Mouse (Mus musculus): ENCODE measurements around the gene Strada.

Strada gene

DNA sequence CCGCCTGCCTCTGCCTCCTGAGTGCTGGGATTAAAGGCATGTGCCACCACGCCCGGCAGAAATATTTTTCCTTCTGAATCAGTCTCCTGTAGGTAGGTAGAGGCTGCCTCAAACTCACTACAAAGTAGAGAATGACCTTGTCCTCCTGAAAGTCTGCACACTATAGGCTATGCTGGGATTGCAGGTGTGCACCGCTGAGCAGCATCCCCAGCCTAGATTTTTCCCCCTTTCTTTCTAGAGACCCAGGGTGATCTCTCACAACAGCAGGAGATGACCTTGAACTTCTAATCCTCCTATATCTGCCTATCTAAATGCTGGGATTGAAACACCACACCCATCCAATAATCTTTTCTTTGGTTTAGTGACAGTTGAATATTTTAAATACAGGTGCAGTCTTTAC is 14.6 kb downstream of the Strada start:
- no peak for DNase-seq (ENCODE audit: low spot score)

DNA sequence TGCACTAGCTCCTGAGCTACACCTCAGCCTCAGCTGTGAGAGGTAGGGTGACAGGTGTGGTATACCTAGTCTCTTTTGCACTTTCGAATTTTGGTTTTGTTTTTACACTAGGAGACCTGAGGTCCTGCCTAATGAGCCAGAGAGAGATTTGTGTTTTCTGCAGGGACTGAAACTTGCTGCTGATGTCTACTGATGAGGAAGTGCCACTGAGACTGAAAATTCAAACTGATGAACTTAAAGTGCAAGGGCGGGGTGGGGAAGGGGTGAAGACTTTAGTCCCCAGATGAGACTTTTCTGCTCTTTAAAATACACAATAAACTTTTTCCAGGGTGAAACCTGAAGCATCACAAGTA is 21.5 kb downstream of the Strada start:
- no peak for DNase-seq (ENCODE audit: low spot score)

DNA sequence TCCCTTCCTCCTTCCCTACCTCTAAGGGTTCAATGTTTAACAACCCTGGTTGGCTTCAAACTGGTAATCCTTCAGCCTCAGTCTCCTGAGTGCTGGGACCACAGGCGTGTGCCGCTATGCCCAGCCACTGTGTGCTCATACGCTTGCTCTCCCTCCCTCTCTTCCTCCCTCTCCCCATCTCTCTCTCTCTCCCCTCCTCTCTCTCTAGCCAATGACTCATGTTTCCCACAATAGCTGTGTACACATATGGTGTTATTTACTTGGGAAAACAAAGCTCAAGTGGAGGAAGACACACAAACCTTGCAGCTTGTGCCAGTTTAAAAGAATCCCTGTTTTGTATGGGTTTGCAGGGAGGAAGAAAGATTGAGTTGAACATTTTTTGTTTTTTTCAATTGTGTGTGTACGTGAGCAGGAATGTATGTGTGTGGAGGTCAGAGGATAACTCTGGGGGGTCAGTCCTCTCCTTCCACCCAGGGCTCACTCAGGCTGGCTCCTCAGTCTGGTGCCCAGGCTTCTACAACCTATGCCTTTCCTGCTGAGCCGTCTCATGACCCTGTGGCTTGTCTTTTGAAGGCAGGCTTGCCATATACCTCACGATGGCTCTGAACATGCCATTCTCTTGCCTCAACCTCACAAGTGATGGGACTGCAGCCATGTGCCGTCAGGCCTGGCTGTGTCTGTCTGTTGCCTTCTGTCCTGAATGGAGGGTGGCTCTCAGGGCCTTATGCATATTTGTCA is 22.1 kb downstream of the Strada start:
- no peak for DNase-seq (ENCODE audit: low spot score)

DNA sequence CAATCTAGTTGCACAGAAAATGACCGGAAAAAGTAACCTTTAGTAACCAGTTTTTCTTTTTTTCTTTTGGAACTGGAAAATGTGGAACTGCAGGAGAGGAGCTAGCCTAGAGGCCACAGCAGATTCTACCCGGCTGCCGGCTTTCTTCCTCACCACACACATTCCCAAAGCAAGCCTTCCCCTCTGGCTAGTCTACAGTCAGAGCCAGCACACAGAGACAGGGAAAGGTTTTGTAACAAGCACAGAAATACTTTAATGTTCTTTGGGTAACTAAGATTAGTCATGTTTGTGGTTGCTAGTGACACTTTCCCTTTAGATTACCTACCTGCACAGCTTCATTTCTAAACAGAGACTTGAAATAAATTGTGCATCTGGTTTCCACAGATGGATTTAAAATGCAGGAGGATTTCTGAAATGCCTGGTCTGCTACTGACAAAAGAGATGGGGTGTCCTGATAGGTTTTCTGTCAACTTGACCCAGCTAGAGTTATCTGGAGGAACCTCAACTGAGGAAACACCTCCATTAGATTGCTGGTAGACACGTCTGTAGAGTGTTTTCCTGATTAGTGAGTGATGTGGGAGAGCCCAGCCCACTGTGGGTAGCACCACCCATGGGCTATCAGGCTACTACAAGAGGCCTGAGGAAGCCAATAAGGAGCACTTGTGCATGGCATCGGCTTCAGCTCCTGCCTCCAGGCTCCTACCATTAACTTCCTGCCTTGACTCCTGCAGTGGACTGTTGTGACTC is 23.8 kb downstream of the Strada start:
- DNase-seq (ENCODE audit: low spot score) = no peak

- DNase-seq (ENCODE audit: low spot score) = no peak
These were observed 25.6 kb downstream of the Strada start for GRCm38 (mm10) chr11:106176372-106176771.

- DNase-seq (ENCODE audit: low spot score) = no peak
These were observed 26.9 kb downstream of the Strada start for GRCm38 (mm10) chr11:106175081-106175480.

DNA sequence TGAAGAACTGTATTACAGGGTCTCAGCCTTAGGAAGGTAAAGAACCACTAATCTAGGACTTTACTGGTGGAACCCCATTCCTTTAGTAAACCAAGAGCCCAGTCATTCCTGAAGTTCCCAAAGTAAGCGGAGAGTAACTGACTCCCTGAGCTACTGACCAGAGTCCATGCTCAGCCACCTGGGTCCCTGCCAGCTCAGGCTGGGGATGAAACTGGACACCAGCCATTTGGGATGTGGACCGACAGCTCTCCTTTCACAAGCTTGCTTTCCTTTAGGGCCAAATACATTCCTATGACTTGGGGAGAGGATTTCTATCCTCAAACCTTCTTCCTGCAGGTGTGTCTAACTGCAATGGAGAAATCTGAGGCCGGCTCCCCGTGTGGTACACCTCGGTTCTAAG is 27.6 kb downstream of the Strada start:
- no peak for DNase-seq (ENCODE audit: low spot score)

- no peak for DNase-seq (ENCODE audit: low spot score)
These were observed 28.7 kb downstream of the Strada start for GRCm38 (mm10) chr11:106173228-106173627.

- peak; percentile 51 for DNase-seq (ENCODE audit: low spot score)
These were observed 31.2 kb downstream of the Strada start for GRCm38 (mm10) chr11:106170807-106171206.

- DNase-seq (ENCODE audit: low spot score) = no peak
These were observed 34.5 kb downstream of the Strada start for GRCm38 (mm10) chr11:106167435-106167834.

DNA sequence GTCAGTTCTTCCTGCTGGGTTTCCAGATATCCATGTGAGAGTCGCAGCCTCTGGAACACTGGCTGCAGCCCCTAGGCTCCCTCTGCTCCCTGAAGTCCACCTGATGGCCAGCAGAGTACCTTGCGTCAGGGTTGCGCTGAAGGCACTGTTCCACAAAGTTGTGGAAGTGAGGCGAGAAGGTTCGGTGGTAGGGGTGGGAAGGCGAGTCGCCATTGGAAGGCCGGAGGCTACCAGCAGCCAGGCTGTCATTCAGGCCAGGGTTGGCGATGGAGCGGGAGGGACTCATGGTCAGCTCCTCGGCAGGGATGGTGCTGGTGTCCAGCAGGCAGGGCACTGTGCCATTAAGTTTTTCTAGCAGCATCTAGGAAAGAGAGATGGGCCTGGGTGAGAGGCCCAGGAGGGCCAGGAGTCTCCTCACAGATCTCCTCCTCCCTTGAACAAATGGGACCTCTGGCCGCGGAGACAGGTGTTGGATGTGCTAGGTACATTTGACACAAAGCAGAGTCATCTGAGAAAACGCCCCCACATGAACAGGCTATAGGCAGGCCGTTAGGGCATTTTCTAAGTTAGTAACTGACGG is 37.3 kb downstream of the Strada start:
- no peak for DNase-seq (ENCODE audit: low spot score)

DNA sequence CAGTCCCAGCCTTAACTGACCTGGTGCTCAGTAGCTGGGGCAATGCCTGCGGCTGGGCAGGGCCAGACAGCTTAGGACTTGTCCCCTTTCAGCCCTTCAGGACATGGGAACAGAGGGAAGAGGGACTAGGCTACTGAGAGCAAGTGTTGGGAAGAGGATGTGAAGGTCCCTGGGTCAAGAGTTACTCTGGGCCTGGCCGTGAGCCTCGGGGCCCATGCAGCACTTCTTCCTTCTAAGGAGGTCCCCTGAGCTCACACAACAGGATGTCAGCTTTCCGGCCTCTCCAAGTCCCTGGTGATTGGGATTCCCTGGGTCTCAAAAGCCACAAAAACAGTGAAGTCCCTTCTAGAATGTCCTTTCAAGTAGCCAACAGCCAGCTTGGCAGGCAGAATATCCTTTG is 38.4 kb downstream of the Strada start:
- DNase-seq (ENCODE audit: low spot score) = no peak

GRCm38 (mm10) chr11:106162237-106162636 is 39.7 kb downstream of the Strada start:
- no peak for DNase-seq (ENCODE audit: low spot score)

- peak; percentile 70 for DNase-seq (ENCODE audit: low spot score)
These were observed 40.9 kb downstream of the Strada start, which contains the start of the genes Gm10840 and Limd2 for GRCm38 (mm10) chr11:106160841-106161721. Gene Gm10840, plus strand, starts transcription at chr11:106160850. Gene Limd2, minus strand, starts transcription at chr11:106160860.

- DNase-seq (ENCODE audit: low spot score) = peak; percentile 79
These were observed 41.8 kb downstream of the Strada start for GRCm38 (mm10) chr11:106159921-106160840.

DNA sequence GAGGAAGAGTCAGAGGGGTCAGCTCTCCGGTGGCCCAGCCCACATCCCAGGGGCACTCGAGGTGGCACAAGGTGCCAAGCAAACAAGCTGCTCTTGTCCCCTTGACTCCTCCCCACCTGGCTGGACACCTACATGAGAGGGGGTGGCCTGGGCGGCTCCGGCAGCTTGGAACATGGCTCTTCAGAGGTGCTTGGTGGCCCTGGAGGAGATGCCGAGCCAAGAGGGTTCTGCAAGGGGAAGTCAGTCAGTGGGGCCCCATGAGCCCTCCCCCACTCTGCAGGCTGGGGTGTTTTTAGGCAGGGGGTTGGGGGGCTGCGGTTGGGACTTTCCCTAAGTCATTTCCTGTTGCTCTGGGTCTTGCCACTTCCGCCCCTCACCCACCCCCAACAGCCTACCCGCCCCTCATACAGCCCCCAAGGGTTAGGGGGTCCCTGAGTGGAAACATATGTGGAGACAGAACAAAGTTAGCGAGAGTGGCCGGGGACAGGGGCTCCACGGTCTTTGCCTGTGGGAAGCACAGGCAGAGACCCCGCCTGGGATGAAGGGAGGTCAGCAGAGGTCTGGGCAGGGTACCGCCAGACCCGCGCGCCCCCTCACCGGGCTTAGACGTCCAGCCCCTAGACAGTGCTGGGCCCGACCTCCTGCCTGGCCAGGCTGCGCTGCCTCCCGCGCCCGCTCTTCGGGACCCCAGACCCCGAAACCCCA is 42.6 kb downstream of the Strada start:
- no peak for DNase-seq (ENCODE audit: low spot score)

GRCm38 (mm10) chr11:106158930-106159215 is 43.1 kb downstream of the Strada start:
- DNase-seq (ENCODE audit: low spot score) = no peak

GRCm38 (mm10) chr11:106158081-106158929 is 43.7 kb downstream of the Strada start:
- DNase-seq (ENCODE audit: low spot score) = peak; percentile 55

- no peak for DNase-seq (ENCODE audit: low spot score)
These were observed 44.8 kb downstream of the Strada start for GRCm38 (mm10) chr11:106157154-106157553.

DNA sequence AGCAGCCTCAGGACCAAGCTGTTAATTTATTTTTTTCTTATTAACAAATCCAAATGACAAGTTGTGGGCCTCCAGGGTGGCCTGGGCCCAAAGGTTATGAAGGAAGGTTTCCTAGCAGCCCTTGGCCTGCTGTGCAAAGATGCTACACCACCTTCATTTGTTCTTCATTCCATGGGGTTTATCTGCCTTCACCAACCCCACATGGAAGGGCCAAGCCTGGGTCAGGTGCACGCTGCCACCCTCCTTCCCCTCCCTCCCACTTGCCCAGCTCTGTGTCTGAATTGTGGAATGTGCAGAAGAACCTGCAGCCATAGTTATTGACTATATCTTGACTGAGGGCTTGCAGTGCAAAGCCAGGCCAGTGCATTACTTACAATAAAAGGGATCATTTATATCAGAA is 45.7 kb downstream of the Strada start:
- no peak for DNase-seq (ENCODE audit: low spot score)
